Mouse (Mus musculus) liver, embryonic 18 days (tissue): ENCODE measurements around the gene Kbtbd6. TPM values are rescaled to one million over a fixed set of nuclear protein-coding genes. Genes with fewer than 3 reads are reported as not detected.

Experiments
- polyA plus RNA-seq: library from polyadenylated mRNA; depleted of rRNA; stranded (reverse); fragments of >200 nt; gene quantifications from 2 replicates; pipeline ENCODE4 v1.2.3, GENCODE M21; 2012; rRNA removed

Kbtbd6 gene
- polyA plus RNA-seq: 0.87 and 1.00 TPM in 2 replicates

DNA sequence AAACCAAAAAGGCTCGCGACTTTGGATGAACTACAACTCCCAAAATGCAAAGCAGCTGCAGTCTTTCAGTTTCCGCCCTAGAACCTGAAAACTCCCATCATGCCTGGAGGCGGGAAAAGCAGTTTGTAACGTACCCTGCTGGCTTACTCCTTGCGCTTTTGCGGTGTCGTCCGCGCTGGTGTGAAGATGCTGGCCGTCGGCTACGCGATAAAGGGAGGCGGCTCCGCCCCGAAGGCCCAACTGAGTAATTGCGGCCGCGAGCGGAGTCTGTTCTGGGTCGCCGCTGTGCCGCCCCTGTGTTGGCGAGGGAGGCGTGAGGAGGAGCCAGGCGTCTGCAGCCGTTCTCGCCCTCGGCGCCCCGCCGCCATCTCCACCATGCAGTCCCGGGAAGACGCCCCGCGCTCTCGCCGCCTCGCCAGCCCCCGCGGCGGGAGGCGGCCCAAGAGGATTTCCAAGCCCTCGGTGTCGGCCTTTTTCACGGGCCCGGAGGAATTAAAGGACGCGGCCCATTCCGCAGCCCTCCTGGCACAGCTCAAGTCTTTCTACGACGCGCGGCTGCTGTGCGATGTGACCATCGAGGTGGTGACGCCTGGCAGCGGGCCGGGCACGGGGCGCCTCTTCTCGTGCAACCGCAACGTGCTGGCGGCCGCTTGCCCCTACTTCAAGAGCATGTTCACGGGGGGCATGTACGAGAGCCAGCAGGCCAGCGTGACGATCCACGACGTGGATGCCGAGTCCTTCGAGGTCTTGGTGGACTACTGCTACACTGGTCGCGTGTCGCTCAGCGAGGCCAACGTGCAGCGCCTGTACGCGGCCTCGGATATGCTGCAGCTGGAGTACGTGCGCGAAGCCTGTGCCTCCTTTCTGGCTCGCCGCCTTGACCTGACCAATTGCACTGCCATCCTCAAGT is at the start of gene Kbtbd6:
Gene Kbtbd6, plus strand, starts transcription at position 155 of the 910 bp plus-strand sequence.

DNA sequence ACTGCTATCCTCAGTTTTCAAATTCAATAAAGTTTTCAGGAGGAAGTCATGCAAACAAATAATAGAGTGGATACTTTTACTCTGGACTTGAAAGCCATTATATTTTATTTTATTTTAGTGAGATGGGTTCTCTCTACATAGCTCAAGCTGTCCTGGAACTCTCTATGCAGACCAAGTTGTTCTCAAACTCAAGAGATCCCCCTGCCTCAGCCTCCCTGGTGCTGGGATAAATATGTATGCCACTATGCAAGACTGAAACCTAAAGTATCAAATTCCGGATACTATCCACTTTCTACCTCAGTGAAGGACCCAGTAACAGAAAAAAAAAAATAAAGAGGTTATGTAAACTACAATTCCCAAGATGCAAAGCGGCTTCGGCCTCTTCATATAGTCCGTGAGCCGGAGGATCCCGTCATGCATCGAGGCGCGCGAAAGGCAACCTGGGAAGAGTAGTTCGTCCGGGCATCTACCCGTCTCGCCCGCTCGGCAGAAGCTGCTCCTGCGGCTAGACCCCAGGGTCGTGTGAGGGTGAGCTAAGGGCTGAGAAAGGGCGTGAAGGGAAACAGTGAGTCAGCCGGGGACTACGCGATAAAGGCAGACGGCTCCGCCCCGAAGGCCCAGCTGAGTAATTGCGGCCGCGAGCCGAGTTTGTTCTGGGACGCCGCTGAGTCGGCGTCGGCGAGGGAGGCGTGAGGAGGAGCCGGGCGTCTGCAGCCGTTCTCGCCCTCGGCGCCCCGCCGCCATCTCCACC is 25.5 kb upstream of the Kbtbd6 start, which contains the start of gene Kbtbd7:
Gene Kbtbd7, plus strand, starts transcription at position 533 of the 751 bp plus-strand sequence.

DNA sequence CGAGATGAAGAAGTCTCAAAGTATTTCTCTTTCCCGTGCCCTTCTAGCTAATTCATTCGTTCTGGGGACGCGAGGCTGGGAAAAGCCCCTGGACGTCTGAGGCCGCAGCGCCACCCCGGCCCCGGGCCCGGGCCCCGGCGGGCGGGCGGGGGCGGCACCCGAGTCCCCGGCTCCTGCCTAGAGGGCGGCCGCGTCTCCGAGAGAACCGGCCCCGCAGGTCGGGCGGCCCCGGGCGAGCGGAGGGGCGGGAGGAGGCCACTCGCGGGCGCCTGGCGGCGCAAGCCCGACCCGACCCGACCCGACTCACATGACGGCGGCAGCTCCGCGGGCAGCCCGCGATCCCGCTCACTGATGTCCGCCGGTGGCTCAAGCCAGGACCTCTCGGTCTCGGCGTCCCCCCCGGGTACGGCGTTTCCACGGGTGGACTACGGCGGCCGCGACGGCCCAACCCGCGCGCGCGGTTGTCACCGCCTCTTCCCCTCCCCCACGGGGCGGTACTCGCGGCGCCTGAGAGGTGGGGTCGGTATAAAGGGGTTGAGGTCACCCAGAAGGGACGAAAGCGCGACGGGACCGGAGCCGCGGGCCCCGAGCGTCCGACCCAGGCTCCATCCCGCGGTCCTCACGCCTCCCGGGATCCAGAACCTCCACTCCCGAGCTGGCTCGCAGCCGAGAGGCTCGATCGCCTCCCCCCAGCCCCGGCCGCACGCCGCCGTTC is 29.1 kb downstream of the Kbtbd6 start, which contains the start of gene Elf1:
Gene Elf1, plus strand, starts transcription at position 571 of the 715 bp plus-strand sequence.

GRCm38 (mm10) chr14:79481339-79482151 is 29.9 kb downstream of the Kbtbd6 start, which contains the start of gene Wbp4:
Gene Wbp4 (minus strand): TSS chr14:79481520.

Other genes with a start within 250 kb of the Kbtbd6 start
- gene Zfp957, start 204.5 kb upstream of the Kbtbd6 start, polyA plus RNA-seq: not detected in 2 replicates
- gene Rgcc, start 150.2 kb upstream of the Kbtbd6 start, polyA plus RNA-seq: 76.3 and 77.8 TPM in 2 replicates
- 6.2 and 7.6 TPM in 2 replicates for gene Naa16, start 61.1 kb upstream of the Kbtbd6 start, polyA plus RNA-seq
- 2.7 and 2.9 TPM in 2 replicates for gene Mtrf1, start 54.1 kb upstream of the Kbtbd6 start, polyA plus RNA-seq
- gene Kbtbd7, start 25.3 kb upstream of the Kbtbd6 start, polyA plus RNA-seq: 2.2 TPM in 2 replicates
- gene Elf1, start 29.4 kb downstream of the Kbtbd6 start, polyA plus RNA-seq: 10.4 and 11.4 TPM in 2 replicates
- gene Wbp4, start 29.7 kb downstream of the Kbtbd6 start, polyA plus RNA-seq: 5.4 and 6.0 TPM in 2 replicates
- 14.2 and 14.5 TPM in 2 replicates for gene Sugt1, start 135.9 kb downstream of the Kbtbd6 start, polyA plus RNA-seq
- 1.8 and 3.5 TPM in 2 replicates for gene Cnmd, start 210.3 kb downstream of the Kbtbd6 start, polyA plus RNA-seq